Mouse (Mus musculus) granulocyte monocyte progenitor cell, adult 5-6 weeks (primary cell): Measurements from ENCODE around the gene Ppef2. TPM values are rescaled to one million over a fixed set of nuclear protein-coding genes. Genes with fewer than 3 reads are reported as not detected.

ENCODE experiments used
- ATAC-seq: replicated peaks from 2 replicates; pipeline ENCODE4 v1.8.0; 2016; ENCODE audit warnings: mild to moderate bottlenecking, moderate TSS enrichment, inconsistent platforms; ENCODE audit not compliant: poor library complexity, severe bottlenecking
- total RNA-seq, 2 experiments: library from RNA; stranded (forward) in 1 of 2; stranded (reverse) in 1 of 2; fragments of 200-712, 200-1000 nt in 1 of 2; fragments of >200 nt in 1 of 2; fragmentation: Nextera tagmentation in 1 of 2; gene quantifications; 2 replicates each; pipeline ENCODE4 v1.2.3; 2014 to 2017

Ppef2 gene
- total RNA-seq, 2 experiments from 2014 or later: not detected

DNA sequence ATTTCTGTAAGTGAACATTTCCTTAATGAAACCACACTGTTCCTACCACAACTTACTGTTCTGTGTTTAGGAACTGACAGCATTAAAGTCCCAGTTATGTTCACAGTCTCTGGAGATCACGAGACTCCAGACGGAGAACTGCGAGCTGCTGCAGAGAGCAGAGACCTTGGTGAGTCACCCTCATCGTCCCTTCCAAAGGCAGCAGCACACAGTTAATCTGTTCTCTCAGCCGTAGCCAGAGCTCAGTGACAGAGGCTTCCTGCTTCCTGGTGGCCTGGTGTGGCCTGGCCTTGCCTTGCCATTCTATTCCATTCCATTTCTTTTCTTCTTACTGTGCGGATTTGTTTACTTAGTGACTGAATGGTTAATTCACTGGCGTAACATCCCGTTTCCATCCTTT lies 57.8 kb downstream of the Ppef2 start:
- ATAC-seq: no peak

DNA sequence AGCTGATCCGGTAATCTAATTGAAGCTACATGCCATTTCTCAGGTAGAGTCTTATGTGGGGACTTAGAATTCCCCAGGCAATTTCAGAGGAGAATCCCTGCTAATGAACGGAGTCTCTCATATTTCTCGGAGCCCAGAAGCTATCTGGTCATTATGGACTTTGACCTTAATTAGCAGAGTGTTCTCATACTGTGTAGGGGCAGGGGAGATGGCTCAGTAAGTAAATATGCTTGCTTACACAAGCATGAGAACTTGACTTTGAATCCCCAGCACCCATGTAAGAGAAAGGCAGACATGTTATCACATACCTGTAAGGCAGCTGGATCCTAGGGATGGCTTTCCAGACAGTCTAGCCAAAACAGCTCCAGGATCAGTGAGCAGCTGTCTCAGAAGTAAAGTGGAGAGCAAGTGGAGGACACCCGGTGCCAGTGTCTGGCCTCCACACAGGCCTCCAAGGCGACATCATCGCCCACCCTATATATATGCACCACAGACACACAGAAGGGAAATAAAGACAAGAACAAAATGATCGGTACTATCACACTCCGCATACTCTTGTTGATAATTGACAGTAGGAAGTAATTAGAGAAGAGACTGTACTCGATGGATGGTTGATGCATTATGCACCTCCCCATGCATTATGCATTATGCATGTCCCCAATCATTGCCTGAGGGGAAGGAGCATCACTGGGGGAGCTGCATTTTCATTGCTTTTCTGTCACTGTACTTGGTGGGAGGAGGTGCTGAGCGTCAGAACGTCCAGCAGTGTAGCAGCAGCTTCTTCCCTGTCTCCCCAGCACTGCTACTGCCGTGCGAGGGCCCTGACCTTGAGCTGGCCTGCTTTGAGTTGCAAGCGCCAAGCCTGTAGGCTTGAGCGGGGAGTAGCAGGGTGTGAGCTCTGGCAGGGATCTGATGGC lies 58.9 kb downstream of the Ppef2 start:
- ATAC-seq: no peak

DNA sequence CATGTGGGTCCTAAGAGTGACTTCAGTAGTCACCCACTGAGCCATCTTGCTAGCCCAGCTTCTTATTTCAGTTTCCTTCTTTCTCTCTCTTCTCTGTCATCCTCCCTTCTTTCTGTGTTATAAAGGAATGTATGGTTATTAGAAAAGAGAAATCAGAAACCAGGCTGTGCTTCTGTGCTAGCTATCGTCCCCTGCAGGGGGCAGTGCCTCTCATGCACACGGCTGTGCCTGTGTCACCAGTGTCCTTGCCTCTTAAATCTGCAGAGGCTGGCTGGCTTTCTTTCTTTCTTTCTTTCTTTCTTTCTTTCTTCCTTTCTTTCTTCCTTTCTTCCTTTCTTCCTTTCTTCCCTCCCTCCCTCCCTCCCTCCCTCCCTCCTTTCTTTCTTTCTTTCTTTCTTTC lies 60.4 kb downstream of the Ppef2 start:
- peak; percentile 46; the same call in 1 of the 2 replicates for ATAC-seq

DNA sequence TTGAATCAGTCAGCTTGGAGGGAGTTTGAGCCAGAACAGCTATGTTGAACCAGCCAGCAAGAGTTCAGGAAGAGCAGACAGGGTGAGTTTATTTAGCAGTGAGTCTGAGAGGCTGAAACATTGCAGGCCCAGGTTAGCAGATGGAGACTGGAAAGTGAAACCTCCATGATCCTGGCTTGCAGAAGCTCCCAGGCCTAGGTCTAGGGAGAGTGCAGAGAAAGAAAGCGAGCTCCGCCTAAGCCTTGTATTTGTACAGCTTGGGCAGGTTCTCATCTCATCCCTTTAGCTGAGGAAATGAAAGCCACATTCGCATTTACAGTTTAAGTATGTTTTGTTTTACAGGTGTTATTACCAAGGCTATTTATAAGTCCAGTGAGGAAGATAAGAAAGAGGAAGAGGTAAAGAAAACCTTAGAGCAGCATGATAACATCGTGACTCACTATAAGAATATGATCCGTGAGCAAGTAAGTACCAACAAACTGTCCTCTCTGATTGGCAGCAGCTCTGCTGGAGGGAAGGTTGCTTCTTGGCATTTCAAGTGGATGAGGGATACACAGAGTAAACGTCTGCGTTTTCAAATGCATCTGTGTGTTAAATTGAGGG lies 67.1 kb downstream of the Ppef2 start:
- no peak for ATAC-seq

DNA sequence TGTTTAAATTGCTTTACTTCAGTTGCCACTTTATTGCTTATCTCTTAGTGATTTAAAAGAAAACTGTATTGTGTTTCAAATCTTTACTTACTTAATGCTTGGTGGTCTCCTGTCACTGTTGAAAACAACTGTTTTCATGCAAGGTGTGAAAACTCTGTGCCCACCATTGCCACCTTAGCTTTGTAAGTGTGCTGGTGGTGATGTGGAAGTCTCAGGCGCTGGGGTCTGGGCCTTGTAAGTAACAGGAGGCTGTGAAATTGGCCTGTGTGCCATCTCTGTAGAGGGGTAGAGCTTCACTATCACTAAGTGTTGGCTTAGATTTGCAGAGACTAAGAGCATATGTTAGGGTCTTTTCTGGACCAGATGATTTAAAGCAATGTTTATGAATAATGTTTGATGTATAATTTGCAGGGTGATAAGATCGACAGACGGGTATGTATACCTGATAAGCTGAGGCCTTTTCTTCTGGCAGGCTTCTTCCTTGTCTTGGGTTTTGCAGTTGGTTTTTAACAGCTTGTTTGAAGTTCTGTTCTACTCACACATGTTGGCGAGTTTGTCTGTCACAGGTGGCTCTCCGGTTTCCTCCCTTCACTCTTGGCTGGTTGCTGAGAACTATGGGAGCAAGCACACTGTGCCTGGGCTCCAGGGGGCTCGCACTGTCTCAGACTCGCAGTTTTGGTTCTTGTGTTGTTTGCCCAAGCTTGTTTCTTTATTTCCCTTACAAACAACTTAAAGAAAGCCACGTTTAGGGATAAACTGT lies 72.8 kb downstream of the Ppef2 start:
- ATAC-seq: no peak

Other genes with a start within 250 kb of the Ppef2 start
- 1.5 TPM in 1 of 2 replicates, not detected in the other for gene Cdkl2, start 212.4 kb downstream of the Ppef2 start, total RNA-seq (2014; fragmentation: Nextera tagmentation)
- gene Cdkl2, start 212.4 kb downstream of the Ppef2 start, total RNA-seq (2017): not detected in 2 replicates
- 89.7 and 90.9 TPM in 2 replicates for gene G3bp2, start 172.6 kb downstream of the Ppef2 start, total RNA-seq (2014; fragmentation: Nextera tagmentation)
- gene G3bp2, start 172.6 kb downstream of the Ppef2 start, total RNA-seq (2017): 126 and 130 TPM in 2 replicates
- gene Uso1, start 118.3 kb downstream of the Ppef2 start, total RNA-seq (2014; fragmentation: Nextera tagmentation): 49.7 and 51.3 TPM in 2 replicates
- gene Uso1, start 118.3 kb downstream of the Ppef2 start, total RNA-seq (2017): 23.7 and 28.1 TPM in 2 replicates
- not detected in 2 replicates for gene U90926, start 40.9 kb downstream of the Ppef2 start, total RNA-seq (2014; fragmentation: Nextera tagmentation)
- not detected in 2 replicates for gene U90926, start 40.9 kb downstream of the Ppef2 start, total RNA-seq (2017)
- 5.8 and 17.9 TPM in 2 replicates for gene Naaa, start 21.9 kb upstream of the Ppef2 start, total RNA-seq (2014; fragmentation: Nextera tagmentation)
- gene Naaa, start 21.9 kb upstream of the Ppef2 start, total RNA-seq (2017): 7.2 and 11.9 TPM in 2 replicates
- 41.2 and 46.9 TPM in 2 replicates for gene Sdad1, start 54.2 kb upstream of the Ppef2 start, total RNA-seq (2014; fragmentation: Nextera tagmentation)
- 67.5 and 84.2 TPM in 2 replicates for gene Sdad1, start 54.2 kb upstream of the Ppef2 start, total RNA-seq (2017)
- gene Cxcl9, start 71.8 kb upstream of the Ppef2 start, total RNA-seq (2014; fragmentation: Nextera tagmentation): not detected in 2 replicates
- gene Cxcl9, start 71.8 kb upstream of the Ppef2 start, total RNA-seq (2017): 0.22 and 0.52 TPM in 2 replicates
- 1.1 TPM in 1 of 2 replicates, not detected in the other for gene Art3, start 75.5 kb upstream of the Ppef2 start, total RNA-seq (2014; fragmentation: Nextera tagmentation)
- 4.8 TPM in 1 of 2 replicates, not detected in the other for gene Art3, start 75.5 kb upstream of the Ppef2 start, total RNA-seq (2017)
- gene Cxcl10, start 92.6 kb upstream of the Ppef2 start, total RNA-seq (2014; fragmentation: Nextera tagmentation): not detected in 2 replicates
- gene Cxcl10, start 92.6 kb upstream of the Ppef2 start, total RNA-seq (2017): 4.6 and 18.8 TPM in 2 replicates
- 45.1 and 73.9 TPM in 2 replicates for gene Nup54, start 178.9 kb upstream of the Ppef2 start, total RNA-seq (2014; fragmentation: Nextera tagmentation)
- gene Nup54, start 178.9 kb upstream of the Ppef2 start, total RNA-seq (2017): 82.6 and 103 TPM in 2 replicates